In genomic region chr6:4902674-4903324, GRCm38 (mm10) we compare ENCODE assay signal across 8 mouse cellular contexts. TPM values are rescaled to one million over a fixed set of nuclear protein-coding genes. Genes with fewer than 3 reads are reported as not detected.
DNase-seq lines count a peak whose midpoint lies in the region; ATAC-seq lines count a peak whose summit lies in the region.

Ppp1r9a (plus strand) TSS chr6:4902917.

- DNase-seq in spleen, postnatal 4 days (ENCODE audit: low spot score in 2 of 2): peak; percentile 14 to 64
- DNase-seq in spleen, postnatal 14 days (ENCODE audit: low spot score in 2 of 2): no peak
- DNase-seq in embryo, embryonic 11 days: peak; percentile 85
- peak; percentile 40 to 61 for DNase-seq in heart, adult 18-20 months
- DNase-seq in kidney, adult 11 months: peak; percentile 36
- peak; percentile 78 for DNase-seq in limb, embryonic 11.5 days (ENCODE audit: low spot score)
- peak; percentile 64 for DNase-seq in mesoderm, embryonic 11.5 days (ENCODE audit: low read depth, low spot score)

- H3K4me3 ChIP-seq in limb, embryonic 11.5 days (ENCODE audit: low read depth, low read length): peak within 1 kb of the TSS; percentile 52
- peak within 1 kb of the TSS; percentile 83 for H3K4me3 ChIP-seq in stomach, embryonic 16.5 days (replicated peaks; ENCODE audit: low read length)

- peak within 1 kb of the TSS; percentile 78 for H3K4me2 ChIP-seq in limb, embryonic 11.5 days (ENCODE audit: low read depth, severe bottlenecking)
- H3K4me2 ChIP-seq in stomach, embryonic 16.5 days (ENCODE audit: low read depth, low read length): peak within 1 kb of the TSS; percentile 89

- H3K27ac ChIP-seq in limb, embryonic 11.5 days (replicated peaks; ENCODE audit: low read depth, low read length): peak within 1 kb of the TSS; percentile 98
- peak within 1 kb of the TSS; percentile 86 for H3K27ac ChIP-seq in stomach, embryonic 16.5 days (ENCODE audit: low read length)

- H3K4me1 ChIP-seq in limb, embryonic 11.5 days (ENCODE audit: control insufficient read depth, insufficient read depth, low read length): peaks cover 8% of the 10 kb centered on the region
- peaks cover 3% of the 10 kb centered on the region; the same call in 1 of the 2 replicates for H3K4me1 ChIP-seq in stomach, embryonic 16.5 days (ENCODE audit: control insufficient read depth, insufficient read depth, low read length)

- WGBS in limb, embryonic 11.5 days: under 1% methylated on average over 36 of the region's 49 CpGs
- WGBS in stomach, embryonic 16.5 days: 2% methylated on average over 34 of the region's 49 CpGs

- peak; percentile 54; the same call in 1 of the 2 replicates for ATAC-seq in limb, embryonic 11.5 days (ENCODE audit: insufficient number of reproducible peaks, low FRiP score, low TSS enrichment, low read depth)
- peak; percentile 78 for ATAC-seq in stomach, embryonic 16.5 days (ENCODE audit: insufficient read depth, low FRiP score)

- no peaks in the 10 kb centered on the region for H3K9me3 ChIP-seq in limb, embryonic 11.5 days (ENCODE audit: control insufficient read depth, low read length)
- no peaks in the 10 kb centered on the region for H3K9me3 ChIP-seq in stomach, embryonic 16.5 days (replicated peaks; ENCODE audit: control insufficient read depth, low read length)

- no peaks in the 10 kb centered on the region for H3K27me3 ChIP-seq in limb, embryonic 11.5 days (ENCODE audit: control insufficient read depth, insufficient read depth, low read length)
- H3K27me3 ChIP-seq in stomach, embryonic 16.5 days (ENCODE audit: control insufficient read depth, insufficient read depth, low read length): no peaks in the 10 kb centered on the region

- peak within 1 kb of the TSS; percentile 97 for H3K9ac ChIP-seq in limb, embryonic 11.5 days (ENCODE audit: low read length)
- H3K9ac ChIP-seq in stomach, embryonic 16.5 days (ENCODE audit: low read length): peak within 1 kb of the TSS; percentile 95

- H3K36me3 ChIP-seq in limb, embryonic 11.5 days (ENCODE audit: control insufficient read depth, insufficient read depth, low read length): no peaks in the 10 kb centered on the region
- H3K36me3 ChIP-seq in stomach, embryonic 16.5 days (ENCODE audit: control insufficient read depth, insufficient read depth, low read length): no peaks in the 10 kb centered on the region

RNA-seq across cellular contexts. Expression of gene Ppp1r9a, which starts in this region (rescaled TPM):
- total RNA-seq in heart, adult 18-20 months (2021): 10 to 100 TPM in 1 of 2 experiments, 1 to 10 TPM in 1; 9.9 to 11.5 TPM
- polyA plus RNA-seq in limb, embryonic 11.5 days (2014; fragmentation: Nextera tagmentation; extraction: Ambion mirVana): 27.9 and 31.9 TPM in 2 replicates
- 9.2 and 14.8 TPM in 2 replicates for polyA plus RNA-seq in stomach, embryonic 16.5 days (2015; fragmentation: Nextera tagmentation; extraction: Ambion mirVana)

Comparison
In these comparisons a context has a peak if more than half of its experiments do, and no peak if none do; other contexts are left out.
1. DNase-seq: peak in spleen, postnatal 4 days (2 of 2), embryo, embryonic 11 days (single experiment), heart, adult 18-20 months (2 of 2), kidney, adult 11 months (single experiment), limb, embryonic 11.5 days (single experiment) and mesoderm, embryonic 11.5 days (single experiment); none in spleen, postnatal 14 days (0 of 2).